24 mouse cellular contexts compared by ENCODE assay signal in genomic region chr5:147847361-147847760, GRCm38 (mm10). TPM values are rescaled to one million over a fixed set of nuclear protein-coding genes. Genes with fewer than 3 reads are reported as not detected.
DNase-seq lines count a peak whose midpoint lies in the region; ATAC-seq and TF ChIP-seq lines count a peak whose summit lies in the region.
"Had no signal": no experiment of that assay in that cellular context is flagged by ENCODE, and none has a peak within 500 bp of the region (broad histone marks: within the 10 kb centered on the region; RNA-seq: fewer than 3 reads in every experiment).

No protein-coding gene starts in this region.

- H3K4me2 ChIP-seq in forebrain, embryonic 14.5 days (ENCODE audit: low read length): no peak overlapping the region
- H3K4me2 ChIP-seq in forebrain, embryonic 15.5 days (replicated peaks): no peak overlapping the region
- H3K4me2 ChIP-seq in lung, embryonic 14.5 days: no peak overlapping the region
- H3K4me2 ChIP-seq: embryonic facial prominence, embryonic 15.5 days; heart, embryonic 12.5 days; limb, embryonic 12.5 days; liver, embryonic 11.5 days had no signal

- peak; percentile 33 for DNase-seq in forebrain, embryonic 14.5 days (ENCODE audit: low spot score)
- peak; percentile 68 for DNase-seq in lung, embryonic 14.5 days
- DNase-seq in lung, adult 2 months: no peak
- DNase-seq in retina, postnatal 1 day: peak; percentile 18
- no peak for DNase-seq in retina, embryonic 14.5 days (ENCODE audit: low spot score)
- no peak for DNase-seq in liver
- DNase-seq: adrenal gland, postnatal 25 days; cerebellum, adult 18-20 months; cerebellum, postnatal 10 days; gastrocnemius, adult 2 months; gastrocnemius, postnatal 36 days; heart, adult 18-20 months; heart, postnatal 10 days; lung, postnatal 36 days; thymus, postnatal 4 days had no signal

- no peak overlapping the region for H3K4me3 ChIP-seq in forebrain, embryonic 14.5 days (ENCODE audit: low read depth, low read length)
- no peak overlapping the region for H3K4me3 ChIP-seq in forebrain, embryonic 15.5 days
- H3K4me3 ChIP-seq in lung, embryonic 14.5 days (ENCODE audit: low read depth, low read length): no peak overlapping the region
- H3K4me3 ChIP-seq in lung, adult 2 months (replicated peaks; ENCODE audit: extremely low read depth, low read depth, low read length): no peak overlapping the region
- H3K4me3 ChIP-seq: embryonic facial prominence, embryonic 15.5 days; forebrain, embryonic 12.5 days; gastrocnemius, adult 2 months; heart, embryonic 12.5 days; hindbrain, embryonic 15.5 days; limb, embryonic 12.5 days; midbrain, embryonic 13.5 days; neural tube, embryonic 15.5 days had no signal

- H3K36me3 ChIP-seq in forebrain, embryonic 14.5 days (ENCODE audit: control insufficient read depth, insufficient read depth, low read length): no peaks in the 10 kb centered on the region
- H3K36me3 ChIP-seq in forebrain, embryonic 15.5 days: no peaks in the 10 kb centered on the region
- no peaks in the 10 kb centered on the region for H3K36me3 ChIP-seq in lung, embryonic 14.5 days (ENCODE audit: insufficient read depth)
- H3K36me3 ChIP-seq: embryonic facial prominence, embryonic 15.5 days; forebrain, embryonic 12.5 days; heart, embryonic 12.5 days; hindbrain, embryonic 15.5 days; limb, embryonic 12.5 days; midbrain, embryonic 13.5 days; neural tube, embryonic 15.5 days had no signal

- no peaks in the 10 kb centered on the region for H3K9me3 ChIP-seq in forebrain, embryonic 14.5 days (replicated peaks; ENCODE audit: control insufficient read depth, low read length)
- H3K9me3 ChIP-seq in forebrain, embryonic 15.5 days: no peaks in the 10 kb centered on the region
- H3K9me3 ChIP-seq in lung, embryonic 14.5 days (ENCODE audit: low read depth, low read length): no peaks in the 10 kb centered on the region
- H3K9me3 ChIP-seq: embryonic facial prominence, embryonic 15.5 days; forebrain, embryonic 12.5 days; hindbrain, embryonic 15.5 days; limb, embryonic 12.5 days; midbrain, embryonic 13.5 days; neural tube, embryonic 15.5 days had no signal

- H3K27ac ChIP-seq in forebrain, embryonic 14.5 days (ENCODE audit: low read depth, low read length): no peak overlapping the region
- no peak overlapping the region for H3K27ac ChIP-seq in forebrain, embryonic 15.5 days (replicated peaks)
- H3K27ac ChIP-seq in lung, embryonic 14.5 days (ENCODE audit: low read depth): no peak overlapping the region
- H3K27ac ChIP-seq: embryonic facial prominence, embryonic 15.5 days; forebrain, embryonic 12.5 days; gastrocnemius, adult 2 months; hindbrain, embryonic 15.5 days; limb, embryonic 12.5 days; midbrain, embryonic 13.5 days; neural tube, embryonic 15.5 days had no signal

- no peak for TF ChIP-seq CTCF in lung, embryonic 14.5 days (IDR thresholded peaks at IDR 0.05; ENCODE audit: low read depth)
- no peak for TF ChIP-seq CTCF in lung, adult 2 months (IDR thresholded peaks at IDR 0.05; ENCODE audit: insufficient read depth, low read length)

- 47% methylated on average over 5 of the region's 5 CpGs for WGBS in forebrain, embryonic 14.5 days
- 42% methylated on average over 5 of the region's 5 CpGs for WGBS in forebrain, embryonic 15.5 days
- WGBS in lung, embryonic 14.5 days: 38% methylated on average over 5 of the region's 5 CpGs
- WGBS in lung, adult 2 months: 50% methylated on average over 5 of the region's 5 CpGs

- no peaks in the 10 kb centered on the region for H3K27me3 ChIP-seq in forebrain, embryonic 14.5 days (replicated peaks; ENCODE audit: control insufficient read depth, insufficient read depth, low read length)
- H3K27me3 ChIP-seq in forebrain, embryonic 15.5 days: no peaks in the 10 kb centered on the region
- no peaks in the 10 kb centered on the region for H3K27me3 ChIP-seq in lung, embryonic 14.5 days (ENCODE audit: insufficient read depth, low read length)
- H3K27me3 ChIP-seq: embryonic facial prominence, embryonic 15.5 days; forebrain, embryonic 12.5 days; heart, embryonic 12.5 days; hindbrain, embryonic 15.5 days; midbrain, embryonic 13.5 days; neural tube, embryonic 15.5 days had no signal

- no peak overlapping the region for H3K9ac ChIP-seq in forebrain, embryonic 14.5 days (ENCODE audit: low read length)
- H3K9ac ChIP-seq in forebrain, embryonic 15.5 days (replicated peaks): no peak overlapping the region
- H3K9ac ChIP-seq in lung, embryonic 14.5 days: no peak overlapping the region
- H3K9ac ChIP-seq: embryonic facial prominence, embryonic 15.5 days; forebrain, embryonic 12.5 days; heart, embryonic 12.5 days; hindbrain, embryonic 15.5 days; limb, embryonic 12.5 days; midbrain, embryonic 13.5 days; neural tube, embryonic 15.5 days had no signal

- no peak for ATAC-seq in forebrain, embryonic 14.5 days
- no peak for ATAC-seq in forebrain, embryonic 15.5 days (replicated peaks)
- ATAC-seq in lung, embryonic 14.5 days (ENCODE audit: insufficient read depth): peak; percentile 25; the same call in 1 of the 2 replicates

- no peak for TF ChIP-seq POLR2A in lung, adult 2 months (IDR thresholded peaks at IDR 0.05; ENCODE audit: borderline replicate concordance, extremely low read depth, low read depth, low read length)

- no peaks in the 10 kb centered on the region; the same call in 1 of the 2 replicates for H3K4me1 ChIP-seq in forebrain, embryonic 14.5 days (ENCODE audit: control insufficient read depth, insufficient read depth, low read length)
- peaks cover 7% of the 10 kb centered on the region for H3K4me1 ChIP-seq in forebrain, embryonic 15.5 days
- no peaks in the 10 kb centered on the region for H3K4me1 ChIP-seq in lung, embryonic 14.5 days (ENCODE audit: insufficient read depth)
- no peaks in the 10 kb centered on the region for H3K4me1 ChIP-seq in lung, adult 2 months (ENCODE audit: control insufficient read depth, insufficient read depth, low read length)
- H3K4me1 ChIP-seq: hindbrain, embryonic 15.5 days; limb, embryonic 12.5 days had no signal

RNA-seq across cellular contexts. Expression of gene Pomp, which starts 12.9 kb away (rescaled TPM):
- polyA plus RNA-seq in forebrain, embryonic 14.5 days (2014; fragmentation: Nextera tagmentation; extraction: Ambion mirVana): 513 and 580 TPM in 2 replicates
- 479 and 516 TPM in 2 replicates for polyA plus RNA-seq in forebrain, embryonic 15.5 days (2015; fragmentation: Nextera tagmentation; extraction: Ambion mirVana)
- 506 and 511 TPM in 2 replicates for polyA plus RNA-seq in lung, embryonic 14.5 days (2014; fragmentation: Nextera tagmentation; extraction: Ambion mirVana)
- 33.9 and 47.1 TPM in 2 replicates for polyA plus RNA-seq in lung, adult 2 months (2012; rRNA removed)

RNA-seq across cellular contexts. Expression of gene Slc46a3, which starts 47.3 kb away (rescaled TPM):
- 4.0 and 5.9 TPM in 2 replicates for polyA plus RNA-seq in forebrain, embryonic 14.5 days (2014; fragmentation: Nextera tagmentation; extraction: Ambion mirVana)
- polyA plus RNA-seq in forebrain, embryonic 15.5 days (2015; fragmentation: Nextera tagmentation; extraction: Ambion mirVana): 3.7 and 4.1 TPM in 2 replicates
- 3.3 and 4.3 TPM in 2 replicates for polyA plus RNA-seq in lung, embryonic 14.5 days (2014; fragmentation: Nextera tagmentation; extraction: Ambion mirVana)
- 41.4 and 46.5 TPM in 2 replicates for polyA plus RNA-seq in lung, adult 2 months (2012; rRNA removed)

Comparison
In these comparisons a context has a peak if more than half of its experiments do, and no peak if none do; other contexts are left out.
1. DNase-seq: peak in forebrain, embryonic 14.5 days (single experiment), lung, embryonic 14.5 days (single experiment) and retina, postnatal 1 day (single experiment); none in lung, adult 2 months (single experiment), retina, embryonic 14.5 days (single experiment) and liver (single experiment).